Mouse (Mus musculus) olfactory bulb, adult 2 months (tissue): ENCODE results near the gene Dock6. TPM values are rescaled to one million over a fixed set of nuclear protein-coding genes. Genes with fewer than 3 reads are reported as not detected.
"Not testable (repeated sequence)": the region's sequence is repeated elsewhere in the genome, so short reads cannot be mapped to it uniquely, and the experiment has no call there.

Experiments used
- H3K27ac ChIP-seq: fragments of 200-500 bp; 2 replicates; pipeline ENCODE4 v1.5.1; 2012; ENCODE audit warnings: low read depth, low read length; ENCODE audit not compliant: insufficient read depth
- H3K4me1 ChIP-seq: fragments of 200-500 bp; 2 replicates; pipeline ENCODE4 v1.6.1; 2012; ENCODE audit warnings: low read length; ENCODE audit not compliant: control insufficient read depth, insufficient read depth
- H3K4me3 ChIP-seq: fragments of 200-500 bp; 2 replicates; pipeline ENCODE4 v1.5.1; 2012; ENCODE audit warnings: mild to moderate bottlenecking, low read depth, low read length, moderate library complexity; ENCODE audit not compliant: insufficient read depth
- CTCF ChIP-seq: fragments of 200-500 bp; IDR thresholded peaks from 2 replicates; pipeline ENCODE4 v1.5.1; 2012; ENCODE audit warnings: low read depth, mild to moderate bottlenecking, low read length, moderate library complexity; ENCODE audit not compliant: insufficient read depth
- POLR2A ChIP-seq: fragments of 200-500 bp; IDR thresholded peaks from 2 replicates; pipeline ENCODE4 v1.6.1; 2012; ENCODE audit warnings: mild to moderate bottlenecking, low read depth, low read length, moderate library complexity; ENCODE audit not compliant: insufficient read depth
- WGBS: fragments of 180-500 bp; shearing (Covaris S2); methylation state at CpG from one replicate; pipeline ENCODE4 v1.1.7; 2018; 5-methylcytosine and 5-hydroxymethylcytosine counted together
- polyA plus RNA-seq: library from polyadenylated mRNA; stranded (reverse); fragments of >200 nt; gene quantifications from 2 replicates; pipeline ENCODE4 v1.2.4, GENCODE M21; 2012; ENCODE audit warnings: low replicate concordance; ENCODE audit not compliant: missing spikeins, insufficient read depth, insufficient read length

The Dock6 gene
- polyA plus RNA-seq, 1 experiment = not detected

DNA sequence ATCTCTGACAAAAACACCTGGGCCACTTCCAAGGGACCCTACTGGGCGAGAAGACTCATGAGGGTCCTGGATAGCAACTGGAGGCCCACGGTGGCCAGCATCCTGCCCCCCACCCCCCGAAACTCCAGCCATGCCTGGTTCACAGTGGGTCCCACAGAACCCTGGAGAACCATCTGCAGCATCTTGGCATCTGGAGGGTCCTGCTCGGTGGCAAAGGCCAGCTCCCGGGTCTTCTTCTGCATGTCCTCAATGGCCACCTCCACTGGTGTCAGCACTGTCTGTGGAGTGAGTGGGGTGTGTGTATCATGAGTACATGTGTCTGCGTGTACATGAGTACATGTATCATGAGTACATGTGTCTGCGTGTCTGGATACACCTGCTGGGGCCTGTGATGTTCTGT is 50.8 kb downstream of the Dock6 start:
- H3K4me1 ChIP-seq = peaks cover 31% of the 10 kb centered on the region
- no peak overlapping the region for H3K27ac ChIP-seq
- TF ChIP-seq CTCF = no peak
- no peak for TF ChIP-seq POLR2A
- 92% methylated on average over 7 of the region's 7 CpGs for WGBS
- H3K4me3 ChIP-seq = no peak overlapping the region

DNA sequence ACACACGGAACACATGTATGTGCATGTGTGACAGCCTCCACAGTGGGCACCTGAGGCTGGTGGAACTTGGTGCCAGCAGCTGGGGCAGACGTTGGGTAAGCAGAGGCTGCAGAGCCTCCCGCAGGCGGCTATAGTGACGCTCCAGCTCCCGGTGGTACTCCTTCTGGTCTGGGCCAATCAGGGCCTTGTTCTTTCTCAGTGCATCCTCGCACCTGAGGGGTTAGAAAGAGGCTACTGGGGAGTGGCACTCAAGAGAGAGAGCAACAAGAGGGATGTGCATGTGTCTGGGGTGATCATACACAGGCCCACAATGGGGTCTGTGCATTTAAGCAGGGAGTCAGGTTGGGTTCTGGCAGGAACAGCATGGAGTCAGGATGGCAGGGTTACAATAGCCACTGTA is 51.3 kb downstream of the Dock6 start:
- H3K4me3 ChIP-seq = no peak overlapping the region
- WGBS = 83% methylated on average over 7 of the region's 7 CpGs
- peaks cover 30% of the 10 kb centered on the region for H3K4me1 ChIP-seq
- TF ChIP-seq CTCF = no peak
- no peak for TF ChIP-seq POLR2A
- H3K27ac ChIP-seq = no peak overlapping the region

DNA sequence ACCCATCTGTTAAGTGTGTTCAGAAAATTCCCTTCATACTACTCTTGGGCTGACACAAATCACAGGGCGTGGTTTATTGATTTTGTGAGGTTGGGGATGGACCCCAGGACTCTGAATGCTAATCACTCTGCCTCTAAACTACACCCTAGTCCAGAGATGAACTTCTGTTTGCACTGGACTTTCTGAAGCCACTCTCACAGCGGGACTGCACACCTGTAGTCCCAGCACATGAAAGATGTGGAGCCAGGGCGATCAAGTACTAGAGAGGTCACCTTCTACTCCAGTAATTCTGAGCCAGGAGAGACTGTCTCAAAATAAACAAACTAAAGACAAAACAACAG is 53.5 kb downstream of the Dock6 start:
- Histone ChIP-seq H3K27ac (no peak overlapping the region), H3K4me3 (peak overlapping the region; percentile 58), H3K4me1 (peaks cover 17% of the 10 kb centered on the region)
- TF ChIP-seq CTCF (no peak), POLR2A (no peak)
- WGBS = 65% methylated on average over 3 of the region's 3 CpGs

DNA sequence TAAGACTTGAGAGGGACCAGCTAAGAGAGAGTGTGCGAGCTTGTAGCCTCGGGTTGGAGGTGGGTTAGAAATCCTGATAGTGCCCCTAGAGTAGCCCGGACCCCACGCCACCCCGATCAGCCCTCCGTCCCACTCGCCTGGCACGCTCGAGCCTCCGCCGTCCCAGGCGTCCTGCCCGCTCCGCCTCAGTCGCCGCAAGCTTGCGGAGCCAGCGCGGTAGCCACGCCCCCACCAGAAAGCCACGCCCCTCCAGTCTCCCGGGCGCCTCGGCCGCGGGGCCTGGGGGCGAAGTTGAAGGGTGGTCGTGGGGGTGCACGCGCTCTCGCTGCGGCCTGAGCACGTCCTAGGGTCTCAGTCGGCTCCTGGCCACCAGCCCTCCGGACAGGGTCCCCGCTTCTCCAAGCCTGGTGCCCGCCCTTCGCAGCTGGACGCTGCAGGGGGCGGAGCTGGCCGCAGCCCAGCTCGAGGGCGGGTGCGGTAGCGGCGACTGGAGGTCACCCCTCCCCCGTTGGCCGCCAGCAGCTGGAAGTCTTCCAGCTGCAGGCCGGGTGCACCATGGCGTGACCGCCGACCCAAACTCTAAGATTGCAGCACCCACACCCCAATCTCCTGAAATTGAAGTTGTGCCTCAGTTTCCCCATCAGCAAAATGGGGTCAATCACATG is 54.0 kb downstream of the Dock6 start, which contains the start of gene Kank2:
TSS of gene Kank2 (minus strand) at position 400 of the 665 bp plus-strand sequence.
- no peak for TF ChIP-seq CTCF
- TF ChIP-seq POLR2A = no peak; the same call in 1 of the 2 replicates
- peaks cover 12% of the 10 kb centered on the region; the same call in 1 of the 2 replicates for H3K4me1 ChIP-seq
- under 1% methylated on average over 52 of the region's 52 CpGs for WGBS
- H3K4me3 ChIP-seq = peak within 1 kb of the TSS; percentile 58
- no peak within 1 kb of the TSS for H3K27ac ChIP-seq

DNA sequence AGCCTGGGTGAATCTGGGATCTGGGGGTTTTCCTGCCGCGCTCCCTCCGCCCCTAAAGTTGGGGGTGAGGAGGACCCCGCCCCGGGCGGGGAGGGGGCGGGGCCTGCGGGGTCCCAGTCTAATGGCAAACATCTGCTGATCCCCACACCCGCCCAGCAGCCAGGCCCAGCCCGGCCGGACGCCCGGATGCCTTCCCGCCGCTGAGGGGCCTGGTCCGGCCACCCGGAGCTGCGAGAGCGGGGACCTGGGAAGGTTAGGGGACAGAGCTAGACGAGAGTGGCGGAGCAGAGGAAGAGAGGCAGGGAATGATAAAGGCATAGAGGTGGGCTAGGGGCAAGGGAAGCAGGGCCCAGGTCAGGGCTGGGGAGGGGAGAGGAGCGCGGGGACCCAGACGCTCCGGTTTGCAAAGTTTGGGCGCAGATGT is 54.5 kb downstream of the Dock6 start:
- H3K4me3 ChIP-seq = peak overlapping the region; percentile 58
- 1% methylated on average over 26 of the region's 26 CpGs for WGBS
- peaks cover 13% of the 10 kb centered on the region for H3K4me1 ChIP-seq
- H3K27ac ChIP-seq = no peak overlapping the region
- TF ChIP-seq CTCF (no peak), POLR2A (no peak)

DNA sequence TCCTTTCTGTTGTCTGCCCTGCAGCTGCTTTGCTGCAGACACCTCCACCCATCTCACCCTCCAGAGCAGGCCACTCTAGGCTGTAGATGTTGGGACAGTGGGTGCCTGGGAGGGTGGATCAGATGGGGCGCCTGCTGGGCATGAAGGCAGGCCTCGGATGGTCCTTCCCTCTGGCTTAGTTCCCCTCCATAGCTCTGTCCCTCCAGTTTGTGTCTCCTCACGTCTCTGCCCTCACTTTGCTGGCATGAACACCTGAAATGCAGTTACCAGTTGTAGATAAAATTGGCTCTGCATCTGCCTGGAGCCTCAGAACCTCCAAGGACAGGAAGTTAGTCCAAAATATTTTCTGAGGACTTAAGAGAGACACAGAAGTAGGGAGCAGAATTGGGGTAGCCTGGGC is 55.5 kb downstream of the Dock6 start:
- Histone ChIP-seq H3K4me1 (peaks cover 18% of the 10 kb centered on the region), H3K4me3 (no peak overlapping the region), H3K27ac (no peak overlapping the region)
- TF ChIP-seq POLR2A (no peak), CTCF (no peak)
- WGBS = 81% methylated on average over 3 of the region's 3 CpGs

DNA sequence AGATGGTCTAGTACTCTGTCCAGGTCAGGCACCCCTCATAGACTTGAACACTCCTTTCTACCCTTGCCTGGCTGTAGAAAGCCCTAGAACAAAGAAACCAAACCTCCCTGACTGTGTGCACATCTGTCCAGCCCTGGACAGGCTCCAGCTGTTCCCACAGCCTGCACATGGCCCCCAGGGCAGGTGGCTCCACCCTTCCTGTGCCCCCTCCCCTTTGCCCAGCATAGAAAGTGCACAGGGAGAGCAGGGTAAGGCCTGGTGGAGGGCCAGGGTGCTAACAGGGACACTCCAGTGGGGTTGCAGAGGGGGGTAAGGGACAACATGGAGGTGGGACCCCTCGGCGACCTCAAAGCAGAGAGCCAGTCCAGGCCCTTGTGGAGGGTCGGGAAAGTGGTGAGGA is 56.2 kb downstream of the Dock6 start:
- TF ChIP-seq CTCF (no peak), POLR2A (no peak)
- Histone ChIP-seq H3K4me3 (no peak overlapping the region), H3K27ac (no peak overlapping the region), H3K4me1 (peaks cover 19% of the 10 kb centered on the region)
- WGBS = 70% methylated on average over 3 of the region's 3 CpGs

DNA sequence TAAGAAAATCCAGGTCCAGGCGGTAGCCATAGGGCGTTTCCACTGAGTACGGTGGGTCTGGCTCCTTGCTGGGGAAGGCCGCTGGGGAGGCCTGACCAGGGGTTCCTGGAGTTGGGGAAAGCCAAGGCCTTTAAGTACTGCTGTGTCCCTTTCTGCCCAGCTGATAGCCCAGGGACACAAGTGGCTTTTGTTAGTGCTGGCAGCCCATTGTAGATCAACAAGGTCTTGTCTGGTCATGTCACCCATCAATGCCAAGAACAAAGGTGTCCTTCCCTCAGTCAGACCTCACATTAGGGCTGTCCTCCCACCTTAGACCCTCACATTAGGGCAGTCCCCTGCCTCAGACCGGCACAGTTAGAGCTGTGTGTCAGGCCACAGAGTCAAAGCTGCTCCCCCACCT is 56.9 kb downstream of the Dock6 start:
- Histone ChIP-seq H3K27ac (no peak overlapping the region), H3K4me1 (peaks cover 19% of the 10 kb centered on the region), H3K4me3 (no peak overlapping the region)
- 85% methylated on average over 5 of the region's 5 CpGs for WGBS
- TF ChIP-seq POLR2A = no peak
- TF ChIP-seq CTCF = no peak

DNA sequence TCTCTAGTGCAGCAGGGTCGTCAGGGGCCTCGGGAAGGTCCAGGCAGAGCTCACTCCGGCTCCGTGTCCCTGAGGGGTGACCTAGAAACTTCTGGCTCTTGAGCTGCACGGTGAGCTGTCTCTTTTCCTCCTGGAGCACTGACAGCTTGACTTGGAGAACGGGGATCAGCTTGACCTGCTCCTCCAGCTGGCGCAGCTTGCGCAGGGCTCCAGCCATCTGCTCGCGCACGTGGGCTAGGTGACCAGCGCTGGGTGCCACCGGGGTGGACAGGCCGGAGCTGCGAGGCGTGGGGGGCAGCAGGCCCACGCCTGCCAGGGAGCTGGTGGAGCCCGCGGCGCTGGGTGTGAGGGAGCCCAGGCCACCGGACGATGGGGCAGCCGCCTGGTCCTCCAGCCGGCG is 57.5 kb downstream of the Dock6 start:
- Histone ChIP-seq H3K4me3 (no peak overlapping the region), H3K4me1 (peaks cover 19% of the 10 kb centered on the region), H3K27ac (no peak overlapping the region)
- 98% methylated on average over 25 of the region's 25 CpGs for WGBS
- TF ChIP-seq CTCF (no peak), POLR2A (no peak)

DNA sequence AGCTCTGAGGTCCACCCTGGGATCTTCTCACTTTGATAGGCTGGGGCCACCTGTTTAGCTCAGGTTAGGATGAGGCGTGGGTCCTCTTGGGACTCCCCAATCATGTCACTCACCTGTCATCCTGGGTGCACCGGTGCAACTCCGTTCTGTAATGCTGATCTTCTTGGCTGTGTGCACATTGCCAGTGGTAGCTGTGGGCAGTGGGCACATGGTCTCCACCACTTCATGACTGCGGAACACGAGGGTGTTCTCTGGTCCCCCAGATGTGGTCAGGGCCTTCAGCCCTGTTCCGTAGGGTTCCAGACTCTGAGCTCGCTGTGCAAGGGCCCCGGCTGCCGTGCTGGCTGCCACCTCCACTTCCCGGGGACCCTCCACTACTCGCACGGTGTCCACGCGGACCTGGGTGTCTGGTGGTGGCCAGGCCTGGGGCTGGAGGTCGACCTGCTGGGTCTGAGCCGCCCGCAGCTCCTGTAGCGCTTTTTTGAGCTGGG is 58.0 kb downstream of the Dock6 start:
- WGBS = 97% methylated on average over 18 of the region's 18 CpGs
- H3K27ac ChIP-seq = no peak overlapping the region
- no peak overlapping the region for H3K4me3 ChIP-seq
- H3K4me1 ChIP-seq = peaks cover 19% of the 10 kb centered on the region
- TF ChIP-seq POLR2A (no peak), CTCF (no peak)

DNA sequence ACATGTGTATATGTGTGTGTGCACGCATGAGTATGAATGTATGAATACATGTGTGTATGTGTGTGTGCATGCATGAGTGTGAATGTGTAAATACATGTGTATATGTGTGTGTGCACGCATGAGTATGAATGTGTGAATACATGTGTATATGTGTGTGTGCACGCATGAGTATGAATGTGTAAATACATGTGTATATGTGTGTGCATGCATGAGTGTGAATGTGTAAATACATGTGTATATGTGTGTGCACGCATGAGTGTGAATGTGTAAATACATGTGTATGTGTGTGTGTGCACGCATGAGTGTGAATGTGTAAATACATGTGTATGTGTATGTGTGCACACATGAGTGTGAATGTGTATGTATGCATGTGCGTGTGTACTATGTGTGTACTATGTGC is 58.9 kb downstream of the Dock6 start:
- WGBS = 98% methylated on average over 6 of the region's 6 CpGs
- H3K27ac ChIP-seq, H3K4me3 ChIP-seq: not testable (repeated sequence)
- H3K4me1 ChIP-seq = peaks cover 16% of the 10 kb centered on the region
